Mouse (Mus musculus) neural tube, embryonic 14.5 days (tissue): ENCODE measurements around the gene Lpar5. TPM values are rescaled to one million over a fixed set of nuclear protein-coding genes. Genes with fewer than 3 reads are reported as not detected.

Source experiments
- ATAC-seq: fragments of 200-750 bp; cut with Nextera tagmentation; 2 replicates; pipeline ENCODE4 v1.8.0; 2017; ENCODE audit warnings: low read depth, mild to moderate bottlenecking, moderate TSS enrichment, moderate library complexity
- H3K27ac ChIP-seq: fragments of 300-500 bp; sonication (generic); 2 replicates; pipeline ENCODE4 v1.5.1; 2014; ENCODE audit warnings: low read depth, mild to moderate bottlenecking, control low read depth, low read length, moderate library complexity, mixed read lengths
- H3K27me3 ChIP-seq: fragments of 300-500 bp; sonication (generic); 2 replicates; pipeline ENCODE4 v1.6.1; 2014; ENCODE audit warnings: low read length; ENCODE audit not compliant: control insufficient read depth, insufficient read depth
- H3K36me3 ChIP-seq: fragments of 300-500 bp; sonication (generic); 2 replicates; pipeline ENCODE4 v1.6.1; 2014; ENCODE audit warnings: low read length, mixed read lengths; ENCODE audit not compliant: control insufficient read depth, insufficient read depth
- H3K4me1 ChIP-seq: fragments of 300-500 bp; sonication (generic); 2 replicates; pipeline ENCODE4 v1.6.1; 2014; ENCODE audit warnings: low read length; ENCODE audit not compliant: control insufficient read depth, insufficient read depth
- H3K4me2 ChIP-seq: fragments of 300-500 bp; sonication (generic); 2 replicates; pipeline ENCODE4 v1.6.1; 2014; ENCODE audit warnings: mild to moderate bottlenecking, low read depth, low read length, control low read depth
- H3K4me3 ChIP-seq: fragments of 300-500 bp; sonication (generic); 2 replicates; pipeline ENCODE4 v1.5.1; 2014; ENCODE audit warnings: low read depth, low read length, control low read depth, mixed read lengths
- H3K9ac ChIP-seq: fragments of 300-500 bp; sonication (generic); replicated peaks from 2 replicates; pipeline ENCODE4 v1.6.1; 2014; ENCODE audit warnings: low read depth, mild to moderate bottlenecking, control low read depth, low read length, mixed read lengths
- H3K9me3 ChIP-seq: fragments of 300-500 bp; sonication (generic); 2 replicates; pipeline ENCODE4 v1.6.1; 2016; ENCODE audit warnings: low read length; ENCODE audit not compliant: control insufficient read depth
- WGBS: fragments of 180-500 bp; shearing (Covaris S2); extraction: QIAGEN DNeasy Blood & Tissue Kit; methylation state at CpG from one replicate; pipeline ENCODE4 v1.1.7; 2014; 5-methylcytosine and 5-hydroxymethylcytosine counted together
- polyA plus RNA-seq: library from polyadenylated mRNA; unstranded; fragments of >200 nt; fragmentation: Nextera tagmentation; extraction: Ambion mirVana; gene quantifications from 2 replicates; pipeline ENCODE4 v1.2.1, GENCODE M21; 2014

The Lpar5 gene
- polyA plus RNA-seq, 1 experiment from 2014 or later = 0.91 TPM

DNA sequence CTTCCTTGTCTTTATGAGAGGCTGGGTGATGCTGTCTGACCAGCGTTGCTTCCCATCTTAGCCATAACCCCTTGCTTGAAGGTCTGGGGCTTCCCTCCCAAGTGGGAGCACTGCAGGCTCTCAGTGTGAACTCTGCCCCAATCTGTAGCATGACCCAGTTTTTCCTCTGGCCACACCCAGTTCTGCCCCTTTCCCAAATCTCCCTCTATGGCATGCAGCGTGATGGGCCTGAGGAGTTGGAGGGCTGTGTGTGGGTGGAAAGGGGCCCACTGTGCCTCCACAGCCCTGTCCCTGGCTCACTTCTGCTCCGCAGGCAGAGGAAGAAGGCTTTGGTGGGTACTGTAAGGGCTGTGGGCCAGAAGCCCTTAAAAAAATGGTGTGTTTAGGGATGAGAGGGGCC, 30.8 kb downstream of the Lpar5 start:
- Histone ChIP-seq H3K4me1 (peaks cover 27% of the 10 kb centered on the region), H3K4me3 (peak overlapping the region; percentile 93), H3K4me2 (peak overlapping the region; percentile 91), H3K27me3 (no peaks in the 10 kb centered on the region; the same call in 1 of the 2 replicates), H3K9ac (peak overlapping the region; percentile 41), H3K36me3 (peaks cover 43% of the 10 kb centered on the region), H3K9me3 (no peaks in the 10 kb centered on the region), H3K27ac (no peak overlapping the region; the same call in 1 of the 2 replicates)
- no peak for ATAC-seq
- 53% methylated on average over 3 of the region's 3 CpGs for WGBS

DNA sequence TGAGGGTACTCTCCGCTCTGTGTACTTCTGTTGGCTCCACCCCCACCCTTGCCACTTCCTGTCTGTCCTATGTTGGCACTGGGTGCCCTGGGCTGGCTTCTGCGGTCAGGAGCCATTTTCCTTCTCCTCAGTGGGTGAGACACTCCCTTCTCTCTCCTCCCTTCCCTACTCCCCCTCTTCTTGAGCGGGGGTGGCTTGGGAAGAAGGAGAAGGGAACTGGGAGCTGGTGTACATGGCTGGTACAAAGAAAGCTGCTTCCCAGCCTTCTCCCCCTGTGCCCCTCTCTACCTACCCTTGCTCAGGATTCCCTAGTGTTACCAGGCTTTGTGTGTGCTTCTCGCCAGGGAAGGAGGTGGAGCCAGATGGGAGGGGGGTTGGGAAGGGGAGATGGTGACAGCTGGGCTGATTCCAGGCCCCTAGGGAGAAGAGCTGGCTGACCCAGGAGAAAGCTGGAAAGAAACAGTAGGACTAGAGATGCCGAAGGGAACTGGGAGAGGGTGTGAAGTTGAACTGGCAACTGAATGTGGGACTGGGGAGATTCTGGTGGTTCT, 31.8 kb downstream of the Lpar5 start:
- Histone ChIP-seq H3K9ac (0 out of 2 replicates have a peak overlapping the region, but pooled peaks have one; percentile 26), H3K27me3 (no peaks in the 10 kb centered on the region; the same call in 1 of the 2 replicates), H3K36me3 (peaks cover 51% of the 10 kb centered on the region), H3K4me2 (peak overlapping the region; percentile 91), H3K9me3 (no peaks in the 10 kb centered on the region), H3K27ac (peak overlapping the region; percentile 12; the same call in 1 of the 2 replicates), H3K4me1 (peaks cover 27% of the 10 kb centered on the region), H3K4me3 (no peak overlapping the region; the same call in 1 of the 2 replicates)
- ATAC-seq = no peak
- 28% methylated on average over 5 of the region's 5 CpGs for WGBS

- no peaks in the 10 kb centered on the region; the same call in 1 of the 2 replicates for H3K27me3 ChIP-seq
- no peak overlapping the region for H3K27ac ChIP-seq
- ATAC-seq = no peak
- H3K9me3 ChIP-seq = no peaks in the 10 kb centered on the region
- H3K36me3 ChIP-seq = peaks cover 68% of the 10 kb centered on the region
- no peak overlapping the region for H3K9ac ChIP-seq
- H3K4me1 ChIP-seq = peaks cover 27% of the 10 kb centered on the region
- 89% methylated on average over 9 of the region's 9 CpGs for WGBS
- H3K4me2 ChIP-seq = no peak overlapping the region
- no peak overlapping the region for H3K4me3 ChIP-seq
These were observed 33.7 kb downstream of the Lpar5 start for GRCm38 (mm10) chr6:125101444-125101843.

GRCm38 (mm10) chr6:125104223-125104622, 36.5 kb downstream of the Lpar5 start:
- H3K4me1 ChIP-seq = peaks cover 6% of the 10 kb centered on the region
- peaks cover 86% of the 10 kb centered on the region for H3K36me3 ChIP-seq
- H3K27ac ChIP-seq = no peak overlapping the region
- H3K9me3 ChIP-seq = no peaks in the 10 kb centered on the region
- H3K27me3 ChIP-seq = no peaks in the 10 kb centered on the region
- WGBS = 92% methylated on average over 4 of the region's 4 CpGs
- H3K9ac ChIP-seq = no peak overlapping the region
- H3K4me2 ChIP-seq = no peak overlapping the region
- no peak overlapping the region for H3K4me3 ChIP-seq
- ATAC-seq = no peak

DNA sequence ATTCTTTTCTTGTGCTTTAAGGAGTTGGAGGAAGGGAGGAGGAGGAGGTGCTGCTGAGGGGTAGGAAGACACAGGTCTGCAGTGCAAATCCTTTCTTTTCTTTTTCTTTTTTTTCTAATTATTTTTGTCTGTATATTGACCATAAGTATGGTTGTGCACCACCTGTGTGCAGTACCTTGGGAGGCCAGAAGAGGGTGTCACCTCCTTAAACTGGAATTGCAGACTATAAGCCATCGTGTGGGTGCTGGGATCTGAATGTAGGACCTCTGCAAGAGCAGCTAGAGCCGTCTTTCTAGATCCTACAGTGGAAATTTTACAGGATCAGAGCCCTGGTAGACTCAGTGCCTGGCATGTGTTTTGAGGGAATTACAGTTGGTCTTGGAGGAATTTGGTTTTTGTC, 40.0 kb downstream of the Lpar5 start:
- WGBS = 96% methylated on average over 2 of the region's 2 CpGs
- H3K27me3 ChIP-seq = no peaks in the 10 kb centered on the region
- H3K4me2 ChIP-seq = no peak overlapping the region
- no peaks in the 10 kb centered on the region for H3K9me3 ChIP-seq
- ATAC-seq = no peak
- no peak overlapping the region for H3K4me3 ChIP-seq
- H3K9ac ChIP-seq = no peak overlapping the region
- no peaks in the 10 kb centered on the region for H3K4me1 ChIP-seq
- peaks cover 91% of the 10 kb centered on the region for H3K36me3 ChIP-seq
- H3K27ac ChIP-seq = no peak overlapping the region

GRCm38 (mm10) chr6:125109371-125109770, 41.7 kb downstream of the Lpar5 start:
- H3K9me3 ChIP-seq = no peaks in the 10 kb centered on the region
- H3K4me2 ChIP-seq = no peak overlapping the region
- peaks cover 94% of the 10 kb centered on the region for H3K36me3 ChIP-seq
- no peak overlapping the region for H3K4me3 ChIP-seq
- no peak overlapping the region for H3K9ac ChIP-seq
- WGBS = 90% methylated on average over 14 of the region's 14 CpGs
- no peaks in the 10 kb centered on the region for H3K27me3 ChIP-seq
- no peak for ATAC-seq
- no peaks in the 10 kb centered on the region for H3K4me1 ChIP-seq
- H3K27ac ChIP-seq = no peak overlapping the region

GRCm38 (mm10) chr6:125110927-125111326, 43.2 kb downstream of the Lpar5 start:
- no peak overlapping the region for H3K9ac ChIP-seq
- ATAC-seq = no peak
- H3K9me3 ChIP-seq = no peaks in the 10 kb centered on the region
- H3K4me1 ChIP-seq = no peaks in the 10 kb centered on the region
- H3K27me3 ChIP-seq = no peaks in the 10 kb centered on the region
- no peak overlapping the region for H3K27ac ChIP-seq
- no peak overlapping the region for H3K4me2 ChIP-seq
- no peak overlapping the region for H3K4me3 ChIP-seq
- peaks cover 96% of the 10 kb centered on the region for H3K36me3 ChIP-seq
- 93% methylated on average over 7 of the region's 7 CpGs for WGBS

DNA sequence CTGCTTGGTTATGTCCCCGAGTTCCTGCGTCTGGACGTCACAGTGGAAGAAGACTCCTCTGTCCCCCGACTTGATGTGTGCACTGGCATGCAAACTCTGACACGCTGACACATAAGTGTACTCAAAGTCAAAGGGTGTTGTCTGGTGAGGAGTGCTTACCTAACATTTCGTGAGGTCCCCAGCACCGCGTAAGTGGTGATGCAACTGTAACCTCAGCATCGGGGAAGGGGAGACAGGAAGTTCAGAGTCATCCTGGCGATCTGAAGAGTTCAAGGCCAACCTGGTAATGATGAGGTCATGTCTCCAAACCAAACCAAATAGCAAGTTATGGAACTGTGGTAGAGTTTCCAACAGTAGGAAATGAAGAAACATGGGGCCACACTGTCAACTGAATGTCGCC, 44.8 kb downstream of the Lpar5 start:
- H3K4me3 ChIP-seq = no peak overlapping the region
- no peaks in the 10 kb centered on the region for H3K9me3 ChIP-seq
- no peak overlapping the region for H3K27ac ChIP-seq
- no peak overlapping the region for H3K9ac ChIP-seq
- H3K36me3 ChIP-seq = peaks cover 92% of the 10 kb centered on the region
- H3K4me1 ChIP-seq = no peaks in the 10 kb centered on the region
- no peaks in the 10 kb centered on the region for H3K27me3 ChIP-seq
- 91% methylated on average over 11 of the region's 11 CpGs for WGBS
- ATAC-seq = no peak
- no peak overlapping the region for H3K4me2 ChIP-seq

DNA sequence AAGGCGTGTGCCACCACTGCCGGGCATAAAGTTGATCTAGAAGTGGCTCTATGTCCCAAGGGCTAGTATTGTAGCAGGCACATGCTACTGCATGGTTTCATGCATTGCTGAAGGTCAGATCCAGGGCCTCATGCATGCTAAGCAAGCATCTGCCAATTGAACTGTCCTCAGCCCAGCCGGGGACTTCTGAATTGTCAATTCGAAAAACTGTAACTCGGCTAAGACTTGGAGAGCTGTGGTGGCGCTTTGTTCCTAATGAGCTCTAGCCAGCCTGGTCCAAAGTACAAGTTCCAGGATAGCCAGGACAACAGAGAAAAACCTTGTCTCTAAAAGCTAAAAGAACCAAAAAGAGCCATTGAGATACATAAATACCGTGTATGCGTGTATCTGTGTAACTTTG, 51.7 kb downstream of the Lpar5 start:
- no peak for ATAC-seq
- H3K9ac ChIP-seq = no peak overlapping the region
- no peak overlapping the region for H3K4me3 ChIP-seq
- peaks cover 92% of the 10 kb centered on the region for H3K36me3 ChIP-seq
- H3K9me3 ChIP-seq = no peaks in the 10 kb centered on the region
- H3K4me2 ChIP-seq = no peak overlapping the region
- no peaks in the 10 kb centered on the region for H3K27me3 ChIP-seq
- no peaks in the 10 kb centered on the region for H3K4me1 ChIP-seq
- 94% methylated on average over 8 of the region's 8 CpGs for WGBS
- H3K27ac ChIP-seq = no peak overlapping the region
